Mouse (Mus musculus) cerebellum, postnatal 10 days (tissue): ENCODE results near the gene Yipf7.
A peak's percentile ranks its signal among the peaks of the same experiment; 100 is the strongest.

Source experiments
- DNase-seq, 2 experiments: peaks; one replicate each; pipeline ENCODE4 v3.0.0; 2021; ENCODE audit warnings: mixed read lengths in 2 of 2

Gene Yipf7

GRCm38 (mm10) chr5:69542489-69542888 is at the start of gene Yipf7:
Gene Yipf7 (minus strand): TSS chr5:69542648.
- DNase-seq: no peak

- peak; percentile 94 to 95 for DNase-seq
Observed at GRCm38 (mm10) chr5:69591640-69592461, 49.4 kb upstream of the Yipf7 start, which contains the start of gene Gnpda2. Gene Gnpda2 (minus strand): TSS chr5:69592340.

- peak in 1 of 2 experiments; percentile 24 for DNase-seq
Observed at GRCm38 (mm10) chr5:69557404-69557935, 15.0 kb upstream of the Yipf7 start.

GRCm38 (mm10) chr5:69556628-69557403 is 14.4 kb upstream of the Yipf7 start, which contains the start of gene Guf1:
Gene Guf1 (plus strand): TSS chr5:69556923.
- DNase-seq: peak; percentile 99

GRCm38 (mm10) chr5:69541680-69542079 is 768 bp downstream of the Yipf7 start:
- DNase-seq: no peak

GRCm38 (mm10) chr5:69523944-69524343 is 18.5 kb downstream of the Yipf7 start:
- DNase-seq: no peak

GRCm38 (mm10) chr5:69522064-69522463 is 20.4 kb downstream of the Yipf7 start:
- DNase-seq: no peak

- DNase-seq: peak; percentile 81 to 85
Observed at GRCm38 (mm10) chr5:69520661-69521278, 21.7 kb downstream of the Yipf7 start.

GRCm38 (mm10) chr5:69512203-69512602 is 30.2 kb downstream of the Yipf7 start:
- DNase-seq: no peak

GRCm38 (mm10) chr5:69511631-69512030 is 30.8 kb downstream of the Yipf7 start:
- DNase-seq: no peak

GRCm38 (mm10) chr5:69507045-69507444 is 35.4 kb downstream of the Yipf7 start:
- no peak for DNase-seq

- DNase-seq: no peak
Observed at GRCm38 (mm10) chr5:69489046-69489445, 53.4 kb downstream of the Yipf7 start.

- no peak for DNase-seq
Observed at GRCm38 (mm10) chr5:69467520-69467919, 74.9 kb downstream of the Yipf7 start.
